In the genomic region with DNA sequence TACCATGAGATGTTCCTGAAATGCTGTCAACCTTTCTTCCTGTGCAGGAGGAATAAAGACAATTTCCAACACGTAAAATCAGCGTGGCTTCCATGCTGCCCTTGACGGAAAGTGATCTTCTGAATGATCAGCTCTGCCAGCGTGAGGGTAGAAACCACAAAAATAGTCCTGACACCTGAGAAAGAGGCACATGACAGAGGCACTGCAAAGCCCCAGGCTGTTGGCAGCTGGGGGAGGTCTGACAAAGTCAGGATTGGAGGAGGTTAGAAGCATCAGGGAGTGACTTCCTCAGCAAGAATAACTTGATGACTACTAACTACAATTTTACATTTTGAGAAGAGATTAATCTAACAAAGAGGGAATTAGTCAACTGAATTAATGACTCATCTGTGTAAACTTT, we compare ENCODE assay signal across 17 mouse cellular contexts.
DNase-seq lines count a peak whose midpoint lies in the region; ATAC-seq lines count a peak whose summit lies in the region.
"Had no signal": no experiment of that assay in that cellular context is flagged by ENCODE, and none has a peak within 500 bp of the region (broad histone marks: within the 10 kb centered on the region; RNA-seq: fewer than 3 reads in every experiment).

No protein-coding gene starts in this region.

- 83% methylated on average over 4 of the region's 4 CpGs for WGBS in midbrain, embryonic 11.5 days
- 83% methylated on average over 4 of the region's 4 CpGs for WGBS in midbrain, embryonic 13.5 days

- no peaks in the 10 kb centered on the region for H3K27me3 ChIP-seq in midbrain, embryonic 11.5 days (ENCODE audit: control insufficient read depth, insufficient read depth, low read length)
- no peaks in the 10 kb centered on the region for H3K27me3 ChIP-seq in midbrain, embryonic 13.5 days
- H3K27me3 ChIP-seq: forebrain, embryonic 15.5 days had no signal

- H3K27ac ChIP-seq in midbrain, embryonic 11.5 days (ENCODE audit: low read depth, low read length) = no peak overlapping the region
- H3K27ac ChIP-seq in midbrain, embryonic 13.5 days = no peak overlapping the region
- H3K27ac ChIP-seq: forebrain, embryonic 15.5 days; heart, embryonic 10.5 days; hindbrain, embryonic 14.5 days had no signal

- no peaks in the 10 kb centered on the region for H3K9me3 ChIP-seq in midbrain, embryonic 11.5 days (ENCODE audit: control insufficient read depth, low read length)
- H3K9me3 ChIP-seq in midbrain, embryonic 13.5 days = no peaks in the 10 kb centered on the region
- H3K9me3 ChIP-seq: forebrain, embryonic 15.5 days; G1E; heart, embryonic 10.5 days had no signal

- no peaks in the 10 kb centered on the region for H3K36me3 ChIP-seq in midbrain, embryonic 11.5 days (ENCODE audit: control insufficient read depth, insufficient read depth, low read length)
- no peaks in the 10 kb centered on the region for H3K36me3 ChIP-seq in midbrain, embryonic 13.5 days
- H3K36me3 ChIP-seq: forebrain, embryonic 15.5 days; G1E; heart, embryonic 10.5 days had no signal

- ATAC-seq in midbrain, embryonic 11.5 days (ENCODE audit: low FRiP score) = no peak
- no peak for ATAC-seq in midbrain, embryonic 13.5 days
- ATAC-seq: forebrain, embryonic 15.5 days; intestine, embryonic 16.5 days had no signal

- H3K9ac ChIP-seq in midbrain, embryonic 11.5 days (ENCODE audit: low read length) = no peak overlapping the region
- no peak overlapping the region for H3K9ac ChIP-seq in midbrain, embryonic 13.5 days (replicated peaks)
- H3K9ac ChIP-seq: forebrain, embryonic 15.5 days; hindbrain, embryonic 14.5 days had no signal

- no peaks in the 10 kb centered on the region; the same call in 1 of the 2 replicates for H3K4me1 ChIP-seq in midbrain, embryonic 11.5 days (ENCODE audit: control insufficient read depth, insufficient read depth, low read length)
- peaks cover 4% of the 10 kb centered on the region for H3K4me1 ChIP-seq in midbrain, embryonic 13.5 days (replicated peaks)
- H3K4me1 ChIP-seq: forebrain, embryonic 15.5 days; heart, embryonic 10.5 days had no signal

- H3K4me2 ChIP-seq in midbrain, embryonic 11.5 days = no peak overlapping the region
- H3K4me2 ChIP-seq in midbrain, embryonic 13.5 days (replicated peaks) = no peak overlapping the region
- H3K4me2 ChIP-seq: forebrain, embryonic 15.5 days; hindbrain, embryonic 14.5 days had no signal

- DNase-seq in gastrocnemius, adult 18-20 months (ENCODE audit: low spot score) = peak; percentile 22
- no peak for DNase-seq in gastrocnemius, postnatal 36 days
- peak; percentile 62 for DNase-seq in midbrain, embryonic 11.5 days (ENCODE audit: low spot score, missing footprints)
- DNase-seq in brain, adult 2 months (ENCODE audit: low read depth, low spot score) = peak; percentile 45
- DNase-seq in embryo, embryonic 10 days (ENCODE audit: low spot score) = no peak
- DNase-seq: adrenal gland, postnatal 10 days; cerebellum, adult 18-20 months; cerebellum, adult 9-11 months; cerebellum, postnatal 36 days; heart, postnatal 10 days; kidney, adult 2 months had no signal

- no peak overlapping the region for H3K4me3 ChIP-seq in midbrain, embryonic 11.5 days (ENCODE audit: low read depth, low read length)
- no peak overlapping the region for H3K4me3 ChIP-seq in midbrain, embryonic 13.5 days (replicated peaks)
- H3K4me3 ChIP-seq: forebrain, embryonic 15.5 days; heart, embryonic 10.5 days had no signal

- intact Hi-C loops in gastrocnemius, postnatal 36 days (cut with DNase I) = no loop called here

Comparison
In these comparisons a context has a peak if more than half of its experiments do, and no peak if none do; other contexts are left out.
1. DNase-seq: peak in gastrocnemius, adult 18-20 months (single experiment), midbrain, embryonic 11.5 days (single experiment) and brain, adult 2 months (single experiment); none in gastrocnemius, postnatal 36 days (0 of 2) and embryo, embryonic 10 days (single experiment).